Mouse (Mus musculus) intestine, embryonic 16.5 days (tissue): ENCODE measurements around the gene Smpx. TPM values are rescaled to one million over a fixed set of nuclear protein-coding genes. Genes with fewer than 3 reads are reported as not detected.

Experiments
- ATAC-seq: fragments of 200-750 bp; cut with Nextera tagmentation; 2 replicates; pipeline ENCODE4 v1.8.0; 2017; ENCODE audit warnings: moderate TSS enrichment, moderate library complexity
- H3K27ac ChIP-seq: fragments of 300-500 bp; sonication (generic); 2 replicates; pipeline ENCODE4 v1.5.1; 2014; ENCODE audit warnings: mild to moderate bottlenecking, low read length
- H3K27me3 ChIP-seq: fragments of 300-500 bp; sonication (generic); replicated peaks from 2 replicates; pipeline ENCODE4 v1.6.1; 2014; ENCODE audit warnings: low read length, control low read depth, mixed read lengths; ENCODE audit not compliant: control insufficient read depth, insufficient read depth
- H3K36me3 ChIP-seq: fragments of 300-500 bp; sonication (generic); 2 replicates; pipeline ENCODE4 v1.6.1; 2014; ENCODE audit warnings: low read length, control low read depth; ENCODE audit not compliant: control insufficient read depth, insufficient read depth
- H3K4me1 ChIP-seq: fragments of 300-500 bp; sonication (generic); 2 replicates; pipeline ENCODE4 v1.6.1; 2014; ENCODE audit warnings: low read length, control low read depth, mixed read lengths; ENCODE audit not compliant: control insufficient read depth, insufficient read depth
- H3K4me2 ChIP-seq: fragments of 300-500 bp; sonication (generic); 2 replicates; pipeline ENCODE4 v1.6.1; 2014; ENCODE audit warnings: low read depth, low read length, control low read depth
- H3K4me3 ChIP-seq: fragments of 300-500 bp; sonication (generic); 2 replicates; pipeline ENCODE4 v1.5.1; 2014; ENCODE audit warnings: mild to moderate bottlenecking, low read length
- H3K9ac ChIP-seq: fragments of 300-500 bp; sonication (generic); 2 replicates; pipeline ENCODE4 v1.6.1; 2014; ENCODE audit warnings: low read depth, low read length
- H3K9me3 ChIP-seq: fragments of 300-500 bp; sonication (generic); 2 replicates; pipeline ENCODE4 v1.6.1; 2016; ENCODE audit warnings: low read length, control low read depth; ENCODE audit not compliant: control insufficient read depth
- WGBS: fragments of 180-500 bp; shearing (Covaris S2); extraction: QIAGEN DNeasy Blood & Tissue Kit; methylation state at CpG from one replicate; pipeline ENCODE4 v1.1.7; 2014; 5-methylcytosine and 5-hydroxymethylcytosine counted together
- polyA plus RNA-seq: library from polyadenylated mRNA; unstranded; fragments of >200 nt; fragmentation: Nextera tagmentation; extraction: Ambion mirVana; gene quantifications from 2 replicates; pipeline ENCODE4 v1.2.1, GENCODE M21; 2015

The Smpx gene
- polyA plus RNA-seq: 1.4 and 1.6 TPM in 2 replicates

- H3K4me1 ChIP-seq: no peaks in the 10 kb centered on the region
- H3K36me3 ChIP-seq: no peaks in the 10 kb centered on the region
- 58% methylated on average over 8 of the region's 8 CpGs for WGBS
- H3K27me3 ChIP-seq: no peaks in the 10 kb centered on the region
- no peak within 1 kb of the TSS for H3K9ac ChIP-seq
- no peak within 1 kb of the TSS for H3K4me2 ChIP-seq
- H3K27ac ChIP-seq: no peak within 1 kb of the TSS
- H3K4me3 ChIP-seq: no peak within 1 kb of the TSS
- ATAC-seq: no peak
- H3K9me3 ChIP-seq: no peaks in the 10 kb centered on the region
Observed at GRCm38 (mm10) chrX:157698862-157699261, at the start of gene Smpx. Gene Smpx (plus strand): TSS chrX:157698910.

DNA sequence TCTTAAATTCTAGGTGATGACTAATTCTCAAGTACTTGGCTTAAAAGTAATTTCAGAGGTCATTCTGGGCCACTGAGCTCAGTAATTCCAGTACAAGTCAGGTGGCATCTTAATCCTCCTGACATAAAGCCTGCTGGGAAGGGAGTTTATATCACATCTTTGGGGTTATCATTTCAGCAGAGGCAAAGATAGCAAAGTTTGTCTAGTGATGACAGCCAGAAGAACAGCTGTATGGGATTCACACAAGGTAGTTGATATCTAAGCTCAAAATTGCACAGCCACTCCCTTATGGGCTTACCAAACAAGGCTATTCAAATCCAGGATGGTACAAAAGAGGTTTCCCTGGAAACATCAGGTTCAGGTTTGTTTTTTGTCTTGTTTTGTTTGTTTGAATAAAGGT is 43.7 kb upstream of the Smpx start:
- Histone ChIP-seq H3K27ac (no peak overlapping the region), H3K36me3 (no peaks in the 10 kb centered on the region), H3K4me2 (no peak overlapping the region), H3K9me3 (no peaks in the 10 kb centered on the region), H3K4me1 (no peaks in the 10 kb centered on the region), H3K4me3 (no peak overlapping the region), H3K9ac (no peak overlapping the region), H3K27me3 (no peaks in the 10 kb centered on the region)
- no peak for ATAC-seq

GRCm38 (mm10) chrX:157657356-157657755 is 41.4 kb upstream of the Smpx start:
- H3K27me3 ChIP-seq: no peaks in the 10 kb centered on the region
- H3K9ac ChIP-seq: no peak overlapping the region
- H3K27ac ChIP-seq: no peak overlapping the region
- H3K4me3 ChIP-seq: no peak overlapping the region
- no peaks in the 10 kb centered on the region for H3K9me3 ChIP-seq
- no peak overlapping the region for H3K4me2 ChIP-seq
- ATAC-seq: no peak
- no peaks in the 10 kb centered on the region for H3K36me3 ChIP-seq
- no peaks in the 10 kb centered on the region for H3K4me1 ChIP-seq

- no peak overlapping the region for H3K27ac ChIP-seq
- H3K4me2 ChIP-seq: no peak overlapping the region
- no peaks in the 10 kb centered on the region for H3K36me3 ChIP-seq
- ATAC-seq: no peak
- no peak overlapping the region for H3K9ac ChIP-seq
- no peaks in the 10 kb centered on the region for H3K9me3 ChIP-seq
- H3K4me1 ChIP-seq: no peaks in the 10 kb centered on the region
- WGBS: 76% methylated on average over 2 of the region's 2 CpGs
- no peak overlapping the region for H3K4me3 ChIP-seq
- H3K27me3 ChIP-seq: no peaks in the 10 kb centered on the region
Observed at GRCm38 (mm10) chrX:157671820-157672219, 26.9 kb upstream of the Smpx start.

DNA sequence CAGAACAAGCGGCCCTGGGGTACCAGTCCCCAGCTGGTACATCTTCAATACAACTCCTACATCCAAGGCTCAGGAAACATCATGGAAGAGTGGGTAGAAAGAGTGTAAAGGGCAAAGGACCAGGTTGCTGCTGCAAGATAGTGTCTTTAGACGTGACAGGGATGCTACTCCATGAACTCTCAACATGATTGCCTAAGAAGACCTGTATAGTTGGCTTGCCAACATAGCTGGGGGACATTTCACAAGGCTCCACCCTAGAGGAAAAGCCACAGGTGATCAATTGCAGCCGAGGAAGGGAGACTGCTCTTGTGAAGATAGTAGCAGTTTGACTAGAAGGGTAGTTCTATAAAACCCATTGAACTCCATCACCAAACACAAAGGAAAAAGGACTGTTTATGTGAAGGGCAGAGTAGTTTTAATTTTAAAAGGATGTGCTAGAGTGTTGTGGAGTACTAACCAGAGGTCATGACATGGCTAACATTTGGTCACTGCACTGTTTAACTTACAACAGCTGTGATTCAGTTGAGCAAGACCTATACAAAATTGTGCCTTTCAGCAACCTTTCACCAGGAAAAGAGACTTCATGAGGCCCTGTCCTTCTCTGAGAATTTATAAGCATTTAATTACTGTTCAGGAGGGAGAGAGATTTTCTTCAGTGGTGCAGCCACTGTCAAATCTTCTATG is 23.9 kb upstream of the Smpx start:
- Histone ChIP-seq H3K9ac (no peak overlapping the region), H3K9me3 (no peaks in the 10 kb centered on the region), H3K4me2 (no peak overlapping the region), H3K27me3 (no peaks in the 10 kb centered on the region), H3K4me3 (no peak overlapping the region), H3K4me1 (no peaks in the 10 kb centered on the region), H3K36me3 (no peaks in the 10 kb centered on the region), H3K27ac (no peak overlapping the region)
- ATAC-seq: no peak
- WGBS: 67% methylated on average over 3 of the region's 3 CpGs

GRCm38 (mm10) chrX:157691186-157691585 is 7.5 kb upstream of the Smpx start:
- no peak for ATAC-seq
- 70% methylated on average over 4 of the region's 4 CpGs for WGBS

GRCm38 (mm10) chrX:157697591-157698135 is 1.0 kb upstream of the Smpx start:
- ATAC-seq: no peak
- H3K36me3 ChIP-seq: no peaks in the 10 kb centered on the region
- no peak overlapping the region for H3K27ac ChIP-seq
- H3K4me2 ChIP-seq: no peak overlapping the region
- WGBS: 69% methylated on average over 5 of the region's 5 CpGs
- no peak overlapping the region for H3K4me3 ChIP-seq
- no peaks in the 10 kb centered on the region for H3K4me1 ChIP-seq
- H3K27me3 ChIP-seq: no peaks in the 10 kb centered on the region
- no peak overlapping the region for H3K9ac ChIP-seq
- H3K9me3 ChIP-seq: no peaks in the 10 kb centered on the region

More at GRCm38 (mm10) chrX:157691186-157691585, 7.5 kb upstream of the Smpx start:
- Histone ChIP-seq H3K36me3 (no peaks in the 10 kb centered on the region), H3K27me3 (no peaks in the 10 kb centered on the region), H3K4me3 (no peak overlapping the region), H3K9me3 (no peaks in the 10 kb centered on the region), H3K9ac (no peak overlapping the region), H3K4me2 (no peak overlapping the region), H3K4me1 (no peaks in the 10 kb centered on the region), H3K27ac (no peak overlapping the region)

DNA sequence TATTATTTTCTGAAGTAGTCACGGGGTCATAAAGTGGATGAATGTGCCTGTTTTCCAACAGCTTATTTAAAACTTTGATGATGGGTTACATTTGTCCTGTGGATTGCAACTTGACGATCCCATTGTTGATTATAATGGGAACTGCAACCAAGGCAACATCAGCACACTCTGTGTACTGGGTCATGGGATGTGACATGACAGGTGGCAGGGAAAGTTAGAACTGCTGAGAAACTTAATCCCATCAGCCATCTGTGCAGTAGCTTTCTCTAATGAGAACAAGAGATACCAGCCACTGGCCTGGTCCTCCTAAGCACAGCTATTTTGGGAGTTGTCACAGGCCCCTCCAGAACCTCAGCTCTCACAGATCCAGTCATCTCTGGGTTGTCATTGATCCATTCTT is 8.5 kb downstream of the Smpx start:
- WGBS: 61% methylated on average over 2 of the region's 2 CpGs
- no peaks in the 10 kb centered on the region for H3K4me1 ChIP-seq
- no peak overlapping the region for H3K9ac ChIP-seq
- H3K27me3 ChIP-seq: no peaks in the 10 kb centered on the region
- no peak overlapping the region for H3K4me2 ChIP-seq
- H3K9me3 ChIP-seq: no peaks in the 10 kb centered on the region
- H3K27ac ChIP-seq: no peak overlapping the region
- H3K4me3 ChIP-seq: no peak overlapping the region
- ATAC-seq: no peak
- H3K36me3 ChIP-seq: no peaks in the 10 kb centered on the region

- Histone ChIP-seq H3K27me3 (no peaks in the 10 kb centered on the region), H3K36me3 (no peaks in the 10 kb centered on the region), H3K4me3 (no peak overlapping the region), H3K27ac (no peak overlapping the region), H3K9ac (no peak overlapping the region), H3K4me2 (no peak overlapping the region), H3K9me3 (no peaks in the 10 kb centered on the region), H3K4me1 (no peaks in the 10 kb centered on the region)
- no peak for ATAC-seq
- 47% methylated on average over 4 of the region's 4 CpGs for WGBS
Observed at GRCm38 (mm10) chrX:157708616-157709280, 10.0 kb downstream of the Smpx start.
